Mouse (Mus musculus): ENCODE measurements around the gene Tigd3. TPM values are rescaled to one million over a fixed set of nuclear protein-coding genes. Genes with fewer than 3 reads are reported as not detected.

The Tigd3 gene
- polyA plus RNA-seq, 2 experiments: 1.7 to 4.8 TPM

GRCm38 (mm10) chr19:5862335-5863085 lies 31.4 kb downstream of the Tigd3 start:
- Histone ChIP-seq H3K9ac (ENCODE audit: low read depth, low read length, severe bottlenecking) (no peak overlapping the region), H3K36me3 (ENCODE audit: control insufficient read depth, insufficient read depth, low read length) (peaks cover 89% of the 10 kb centered on the region), H3K27me3 (ENCODE audit: control insufficient read depth, insufficient read depth, low read length) (no peaks in the 10 kb centered on the region), H3K9me3 (ENCODE audit: control insufficient read depth, low read length) (no peaks in the 10 kb centered on the region), H3K4me1 (ENCODE audit: control insufficient read depth, insufficient read depth, low read length) (no peaks in the 10 kb centered on the region), H3K4me2 (replicated peaks; ENCODE audit: low read depth, low read length, severe bottlenecking) (no peak overlapping the region), H3K27ac (replicated peaks; ENCODE audit: low read depth, low read length) (no peak overlapping the region), H3K4me3 (replicated peaks; ENCODE audit: low read length) (no peak overlapping the region)
- no peak for DNase-seq (ENCODE audit: low spot score)
- 97% methylated on average over 14 of the region's 14 CpGs for WGBS
- no peak for TF ChIP-seq POLR2A (IDR thresholded peaks at IDR 0.05; ENCODE audit: borderline replicate concordance, extremely low read depth, insufficient read depth, insufficient read length)
- ATAC-seq (ENCODE audit: low FRiP score, low read depth): no peak

- ATAC-seq (ENCODE audit: low FRiP score, low read depth): no peak
- H3K9ac ChIP-seq (ENCODE audit: low read depth, low read length, severe bottlenecking): no peak overlapping the region
- H3K4me1 ChIP-seq (ENCODE audit: control insufficient read depth, insufficient read depth, low read length): no peaks in the 10 kb centered on the region
These were observed 37.3 kb downstream of the Tigd3 start for GRCm38 (mm10) chr19:5856604-5857003.

GRCm38 (mm10) chr19:5852035-5852722 lies 41.8 kb downstream of the Tigd3 start:
- no peak for TF ChIP-seq POLR2A (IDR thresholded peaks at IDR 0.05; ENCODE audit: borderline replicate concordance, extremely low read depth, insufficient read depth, insufficient read length)
- H3K27ac ChIP-seq (replicated peaks; ENCODE audit: low read depth, low read length): no peak overlapping the region
- ATAC-seq (ENCODE audit: low FRiP score, low read depth): no peak
- DNase-seq (ENCODE audit: low spot score): no peak
- no peak overlapping the region for H3K4me3 ChIP-seq (replicated peaks; ENCODE audit: low read length)
- WGBS: 84% methylated on average over 12 of the region's 12 CpGs
- H3K9me3 ChIP-seq (ENCODE audit: control insufficient read depth, low read length): no peaks in the 10 kb centered on the region
- no peak overlapping the region for H3K4me2 ChIP-seq (replicated peaks; ENCODE audit: low read depth, low read length, severe bottlenecking)
- H3K36me3 ChIP-seq (ENCODE audit: control insufficient read depth, insufficient read depth, low read length): peaks cover 44% of the 10 kb centered on the region
- no peaks in the 10 kb centered on the region for H3K27me3 ChIP-seq (ENCODE audit: control insufficient read depth, insufficient read depth, low read length)
- no peak overlapping the region for H3K9ac ChIP-seq (ENCODE audit: low read depth, low read length, severe bottlenecking)
- peaks cover 28% of the 10 kb centered on the region for H3K4me1 ChIP-seq (ENCODE audit: control insufficient read depth, insufficient read depth, low read length)

More at GRCm38 (mm10) chr19:5856604-5857003, 37.3 kb downstream of the Tigd3 start:
- H3K4me3 ChIP-seq (replicated peaks; ENCODE audit: low read length): no peak overlapping the region
- no peak overlapping the region for H3K4me2 ChIP-seq (replicated peaks; ENCODE audit: low read depth, low read length, severe bottlenecking)
- no peak for TF ChIP-seq POLR2A (IDR thresholded peaks at IDR 0.05; ENCODE audit: borderline replicate concordance, extremely low read depth, insufficient read depth, insufficient read length)
- no peaks in the 10 kb centered on the region for H3K9me3 ChIP-seq (ENCODE audit: control insufficient read depth, low read length)
- H3K27me3 ChIP-seq (ENCODE audit: control insufficient read depth, insufficient read depth, low read length): no peaks in the 10 kb centered on the region
- peaks cover 79% of the 10 kb centered on the region for H3K36me3 ChIP-seq (ENCODE audit: control insufficient read depth, insufficient read depth, low read length)
- 86% methylated on average over 9 of the region's 9 CpGs for WGBS
- DNase-seq (ENCODE audit: low spot score): no peak
- H3K27ac ChIP-seq (replicated peaks; ENCODE audit: low read depth, low read length): no peak overlapping the region

- DNase-seq (ENCODE audit: low spot score) (no peak), ATAC-seq (ENCODE audit: low FRiP score, low read depth) (no peak)
- Histone ChIP-seq H3K27ac (replicated peaks; ENCODE audit: low read depth, low read length) (no peak overlapping the region), H3K9ac (ENCODE audit: low read depth, low read length, severe bottlenecking) (no peak overlapping the region), H3K4me2 (replicated peaks; ENCODE audit: low read depth, low read length, severe bottlenecking) (no peak overlapping the region), H3K9me3 (ENCODE audit: control insufficient read depth, low read length) (no peaks in the 10 kb centered on the region), H3K4me3 (replicated peaks; ENCODE audit: low read length) (no peak overlapping the region), H3K4me1 (ENCODE audit: control insufficient read depth, insufficient read depth, low read length) (peaks cover 35% of the 10 kb centered on the region), H3K27me3 (ENCODE audit: control insufficient read depth, insufficient read depth, low read length) (no peaks in the 10 kb centered on the region), H3K36me3 (ENCODE audit: control insufficient read depth, insufficient read depth, low read length) (peaks cover 38% of the 10 kb centered on the region)
- 70% methylated on average over 5 of the region's 5 CpGs for WGBS
- TF ChIP-seq POLR2A (IDR thresholded peaks at IDR 0.05; ENCODE audit: borderline replicate concordance, extremely low read depth, insufficient read depth, insufficient read length): no peak
These were observed 42.4 kb downstream of the Tigd3 start for GRCm38 (mm10) chr19:5851481-5851971.

- Histone ChIP-seq H3K4me2 (replicated peaks; ENCODE audit: low read depth, low read length, severe bottlenecking) (no peak overlapping the region), H3K27ac (replicated peaks; ENCODE audit: low read depth, low read length) (no peak overlapping the region), H3K4me3 (replicated peaks; ENCODE audit: low read length) (no peak overlapping the region), H3K9ac (ENCODE audit: low read depth, low read length, severe bottlenecking) (no peak overlapping the region), H3K4me1 (ENCODE audit: control insufficient read depth, insufficient read depth, low read length) (peaks cover 40% of the 10 kb centered on the region), H3K36me3 (ENCODE audit: control insufficient read depth, insufficient read depth, low read length) (peaks cover 31% of the 10 kb centered on the region), H3K27me3 (ENCODE audit: control insufficient read depth, insufficient read depth, low read length) (no peaks in the 10 kb centered on the region), H3K9me3 (ENCODE audit: control insufficient read depth, low read length) (no peaks in the 10 kb centered on the region)
- no peak for ATAC-seq (ENCODE audit: low FRiP score, low read depth)
- DNase-seq (ENCODE audit: low spot score): no peak
- no peak for TF ChIP-seq POLR2A (IDR thresholded peaks at IDR 0.05; ENCODE audit: borderline replicate concordance, extremely low read depth, insufficient read depth, insufficient read length)
- WGBS: 72% methylated on average over 3 of the region's 3 CpGs
These were observed 43.1 kb downstream of the Tigd3 start for GRCm38 (mm10) chr19:5850860-5851259.

Data from limb, embryonic 14.5 days (tissue).